Mouse (Mus musculus): Measurements from ENCODE around the gene Ptprt. TPM values are rescaled to one million over a fixed set of nuclear protein-coding genes. Genes with fewer than 3 reads are reported as not detected.

Gene Ptprt
- polyA plus RNA-seq, 1 experiment: 1.1 TPM

GRCm38 (mm10) chr2:161607372-161607771 is 1053.6 kb downstream of the Ptprt start:
- no peaks in the 10 kb centered on the region for H3K27me3 ChIP-seq (ENCODE audit: control insufficient read depth, insufficient read depth, low read length)
- H3K36me3 ChIP-seq (ENCODE audit: control insufficient read depth, insufficient read depth, low read length): no peaks in the 10 kb centered on the region
- WGBS: 91% methylated on average over 4 of the region's 4 CpGs
- DNase-seq: no peak
- H3K27ac ChIP-seq (ENCODE audit: control insufficient read depth, insufficient read depth, low read length): no peak overlapping the region
- H3K4me1 ChIP-seq (replicated peaks; ENCODE audit: control insufficient read depth, insufficient read depth, low read length): no peaks in the 10 kb centered on the region
- H3K4me3 ChIP-seq (ENCODE audit: control insufficient read depth, insufficient read depth, low read length): no peak overlapping the region
- TF ChIP-seq CTCF (IDR thresholded peaks at IDR 0.05; ENCODE audit: borderline replicate concordance, control insufficient read depth, extremely low read depth, insufficient read depth, low read length, poor library complexity): no peak
- TF ChIP-seq POLR2A (IDR thresholded peaks at IDR 0.05; ENCODE audit: control insufficient read depth, extremely low read depth, insufficient read depth, low read length, poor library complexity): no peak

GRCm38 (mm10) chr2:161600206-161600808 is 1060.6 kb downstream of the Ptprt start:
- WGBS: 68% methylated on average over 6 of the region's 6 CpGs
- TF ChIP-seq POLR2A (IDR thresholded peaks at IDR 0.05; ENCODE audit: control insufficient read depth, extremely low read depth, insufficient read depth, low read length, poor library complexity) (no peak), CTCF (IDR thresholded peaks at IDR 0.05; ENCODE audit: borderline replicate concordance, control insufficient read depth, extremely low read depth, insufficient read depth, low read length, poor library complexity) (no peak)
- Histone ChIP-seq H3K27ac (ENCODE audit: control insufficient read depth, insufficient read depth, low read length) (no peak overlapping the region), H3K36me3 (ENCODE audit: control insufficient read depth, insufficient read depth, low read length) (no peaks in the 10 kb centered on the region), H3K4me1 (replicated peaks; ENCODE audit: control insufficient read depth, insufficient read depth, low read length) (no peaks in the 10 kb centered on the region), H3K27me3 (ENCODE audit: control insufficient read depth, insufficient read depth, low read length) (no peaks in the 10 kb centered on the region), H3K4me3 (ENCODE audit: control insufficient read depth, insufficient read depth, low read length) (no peak overlapping the region)
- no peak for DNase-seq

GRCm38 (mm10) chr2:161593391-161594152 is 1067.4 kb downstream of the Ptprt start:
- Histone ChIP-seq H3K27me3 (ENCODE audit: control insufficient read depth, insufficient read depth, low read length) (no peaks in the 10 kb centered on the region), H3K36me3 (ENCODE audit: control insufficient read depth, insufficient read depth, low read length) (no peaks in the 10 kb centered on the region), H3K4me1 (replicated peaks; ENCODE audit: control insufficient read depth, insufficient read depth, low read length) (no peaks in the 10 kb centered on the region), H3K27ac (ENCODE audit: control insufficient read depth, insufficient read depth, low read length) (no peak overlapping the region), H3K4me3 (ENCODE audit: control insufficient read depth, insufficient read depth, low read length) (no peak overlapping the region)
- DNase-seq: no peak
- 89% methylated on average over 7 of the region's 7 CpGs for WGBS
- no peak for TF ChIP-seq POLR2A (IDR thresholded peaks at IDR 0.05; ENCODE audit: control insufficient read depth, extremely low read depth, insufficient read depth, low read length, poor library complexity)
- TF ChIP-seq CTCF (IDR thresholded peaks at IDR 0.05; ENCODE audit: borderline replicate concordance, control insufficient read depth, extremely low read depth, insufficient read depth, low read length, poor library complexity): no peak

- Histone ChIP-seq H3K27ac (ENCODE audit: control insufficient read depth, insufficient read depth, low read length) (no peak overlapping the region), H3K27me3 (ENCODE audit: control insufficient read depth, insufficient read depth, low read length) (no peaks in the 10 kb centered on the region)
These were observed 1086.5 kb downstream of the Ptprt start for GRCm38 (mm10) chr2:161574401-161574800.

GRCm38 (mm10) chr2:161572201-161572600 is 1088.7 kb downstream of the Ptprt start:
- Histone ChIP-seq H3K27me3 (ENCODE audit: control insufficient read depth, insufficient read depth, low read length) (no peaks in the 10 kb centered on the region), H3K27ac (ENCODE audit: control insufficient read depth, insufficient read depth, low read length) (no peak overlapping the region), H3K4me3 (ENCODE audit: control insufficient read depth, insufficient read depth, low read length) (no peak overlapping the region), H3K36me3 (ENCODE audit: control insufficient read depth, insufficient read depth, low read length) (no peaks in the 10 kb centered on the region), H3K4me1 (replicated peaks; ENCODE audit: control insufficient read depth, insufficient read depth, low read length) (no peaks in the 10 kb centered on the region)
- no peak for TF ChIP-seq POLR2A (IDR thresholded peaks at IDR 0.05; ENCODE audit: control insufficient read depth, extremely low read depth, insufficient read depth, low read length, poor library complexity)
- no peak for TF ChIP-seq CTCF (IDR thresholded peaks at IDR 0.05; ENCODE audit: borderline replicate concordance, control insufficient read depth, extremely low read depth, insufficient read depth, low read length, poor library complexity)
- no peak for DNase-seq

More at GRCm38 (mm10) chr2:161574401-161574800, 1086.5 kb downstream of the Ptprt start:
- Histone ChIP-seq H3K36me3 (ENCODE audit: control insufficient read depth, insufficient read depth, low read length) (no peaks in the 10 kb centered on the region), H3K4me1 (replicated peaks; ENCODE audit: control insufficient read depth, insufficient read depth, low read length) (no peaks in the 10 kb centered on the region), H3K4me3 (ENCODE audit: control insufficient read depth, insufficient read depth, low read length) (no peak overlapping the region)
- no peak for DNase-seq
- no peak for TF ChIP-seq POLR2A (IDR thresholded peaks at IDR 0.05; ENCODE audit: control insufficient read depth, extremely low read depth, insufficient read depth, low read length, poor library complexity)
- TF ChIP-seq CTCF (IDR thresholded peaks at IDR 0.05; ENCODE audit: borderline replicate concordance, control insufficient read depth, extremely low read depth, insufficient read depth, low read length, poor library complexity): no peak

GRCm38 (mm10) chr2:161570236-161570995 is 1090.5 kb downstream of the Ptprt start:
- TF ChIP-seq CTCF (IDR thresholded peaks at IDR 0.05; ENCODE audit: borderline replicate concordance, control insufficient read depth, extremely low read depth, insufficient read depth, low read length, poor library complexity) (no peak), POLR2A (IDR thresholded peaks at IDR 0.05; ENCODE audit: control insufficient read depth, extremely low read depth, insufficient read depth, low read length, poor library complexity) (no peak)
- Histone ChIP-seq H3K4me3 (ENCODE audit: control insufficient read depth, insufficient read depth, low read length) (no peak overlapping the region), H3K4me1 (replicated peaks; ENCODE audit: control insufficient read depth, insufficient read depth, low read length) (no peaks in the 10 kb centered on the region), H3K27me3 (ENCODE audit: control insufficient read depth, insufficient read depth, low read length) (no peaks in the 10 kb centered on the region), H3K36me3 (ENCODE audit: control insufficient read depth, insufficient read depth, low read length) (no peaks in the 10 kb centered on the region), H3K27ac (ENCODE audit: control insufficient read depth, insufficient read depth, low read length) (no peak overlapping the region)
- DNase-seq: no peak
- WGBS: 78% methylated on average over 10 of the region's 10 CpGs
